Mouse (Mus musculus): ENCODE measurements around the gene Liph.

- no peak for TF ChIP-seq GATA1 (IDR thresholded peaks at IDR 0.05; ENCODE audit: borderline replicate concordance, low read length)
- TF ChIP-seq FLI1 (IDR thresholded peaks at IDR 0.05; ENCODE audit: low read length): peak; percentile 56
These were observed 13.7 kb upstream of the Liph start, which contains the start of gene Senp2 for GRCm38 (mm10) chr16:22009099-22009584.
